In the genomic region with DNA sequence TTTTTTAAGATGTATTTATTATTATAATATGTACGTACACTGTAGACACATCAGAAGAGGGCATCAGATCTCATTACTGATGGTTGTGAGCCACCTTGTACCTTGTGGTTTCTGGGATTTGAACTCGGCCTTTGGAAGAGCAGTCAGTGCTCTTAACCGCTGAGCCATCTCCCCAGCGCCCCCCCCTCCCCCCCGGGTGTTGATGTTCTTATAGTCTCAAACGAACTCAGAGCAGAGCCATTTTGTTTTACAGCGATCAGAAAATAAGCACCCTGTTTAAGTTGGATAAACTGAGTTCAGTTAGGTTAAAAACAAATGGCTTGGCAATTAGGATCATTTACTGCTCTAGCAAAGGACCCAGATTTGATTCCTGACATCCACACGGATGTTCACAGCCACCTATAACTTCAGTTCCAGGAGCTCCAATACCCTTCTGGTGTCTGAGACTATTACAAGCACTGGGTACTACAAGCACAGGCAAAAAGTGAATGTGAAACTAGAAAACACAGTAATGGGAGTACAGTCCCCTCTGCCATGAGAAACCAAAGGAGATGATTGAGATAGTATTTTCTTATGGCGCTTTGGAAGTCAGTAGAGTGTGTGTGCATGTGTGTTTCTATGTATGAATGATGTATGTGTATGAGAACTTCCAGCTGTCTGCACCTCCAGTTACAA, we compare ENCODE assay signal across 8 mouse cellular contexts. TPM values are rescaled to one million over a fixed set of nuclear protein-coding genes. Genes with fewer than 3 reads are reported as not detected.
DNase-seq lines count a peak whose midpoint lies in the region; TF ChIP-seq lines count a peak whose summit lies in the region.

No protein-coding gene starts in this region.

- peaks cover 14% of the 10 kb centered on the region for H3K36me3 ChIP-seq in heart, embryonic 10.5 days
- no peaks in the 10 kb centered on the region for H3K36me3 ChIP-seq in heart, adult 2 months (ENCODE audit: control insufficient read depth, insufficient read depth, low read length)
- H3K36me3 ChIP-seq in ES-Bruce4 (ENCODE audit: control insufficient read depth, insufficient read depth, low read length, poor library complexity, severe bottlenecking), result peaks cover 12% of the 10 kb centered on the region
- peaks cover 21% of the 10 kb centered on the region for H3K36me3 ChIP-seq in hindbrain, embryonic 10.5 days
- peaks cover 9% of the 10 kb centered on the region for H3K36me3 ChIP-seq in macrophage (ENCODE audit: inconsistent target)

- DNase-seq in heart, embryonic 10.5 days (ENCODE audit: low spot score), result peak; percentile 67
- DNase-seq in heart, adult 2 months, result no peak
- no peak for DNase-seq in hindbrain, embryonic 10.5 days (ENCODE audit: low spot score)
- DNase-seq in frontal cortex, postnatal 14 days (ENCODE audit: low spot score in 2 of 2), result no peak
- DNase-seq in spleen, postnatal 36 days (ENCODE audit: low spot score in 2 of 2), result no peak
- DNase-seq in layer of hippocampus, adult 9-11 months, result no peak

- peak overlapping the region; percentile 97; the same call in 1 of the 2 replicates for H3K27ac ChIP-seq in heart, embryonic 10.5 days
- H3K27ac ChIP-seq in heart, adult 2 months, result no peak overlapping the region
- H3K27ac ChIP-seq in ES-Bruce4 (ENCODE audit: insufficient read depth, low read length), result no peak overlapping the region
- H3K27ac ChIP-seq in hindbrain, embryonic 10.5 days, result peak overlapping the region; percentile 95
- no peak overlapping the region for H3K27ac ChIP-seq in macrophage

- 50% methylated on average over 9 of the region's 9 CpGs for WGBS in heart, embryonic 10.5 days
- 59% methylated on average over 9 of the region's 9 CpGs for WGBS in heart, adult 2 months
- 60% methylated on average over 9 of the region's 9 CpGs for WGBS in hindbrain, embryonic 10.5 days
- 65% methylated on average over 9 of the region's 9 CpGs for WGBS in macrophage (ENCODE audit: missing documents)

- no peak for TF ChIP-seq CTCF in heart, adult 2 months (IDR thresholded peaks at IDR 0.05)
- no peak for TF ChIP-seq CTCF in ES-Bruce4 (IDR thresholded peaks at IDR 0.05; ENCODE audit: low read depth, low read length)

- no peaks in the 10 kb centered on the region for H3K9me3 ChIP-seq in heart, embryonic 10.5 days
- H3K9me3 ChIP-seq in ES-Bruce4 (replicated peaks; ENCODE audit: control insufficient read depth, insufficient read depth, low read length, poor library complexity, severe bottlenecking), result no peaks in the 10 kb centered on the region
- H3K9me3 ChIP-seq in hindbrain, embryonic 10.5 days, result no peaks in the 10 kb centered on the region

- H3K27me3 ChIP-seq in heart, embryonic 10.5 days (ENCODE audit: insufficient read depth, poor library complexity, severe bottlenecking), result no peaks in the 10 kb centered on the region
- no peaks in the 10 kb centered on the region for H3K27me3 ChIP-seq in heart, adult 2 months (ENCODE audit: control insufficient read depth, insufficient read depth, low read length)
- H3K27me3 ChIP-seq in ES-Bruce4 (ENCODE audit: control insufficient read depth, insufficient read depth, low read length, poor library complexity, severe bottlenecking), result no peaks in the 10 kb centered on the region
- no peaks in the 10 kb centered on the region for H3K27me3 ChIP-seq in hindbrain, embryonic 10.5 days (ENCODE audit: insufficient read depth, poor library complexity, severe bottlenecking)

- H3K4me3 ChIP-seq in heart, embryonic 10.5 days, result peak overlapping the region; percentile 80
- H3K4me3 ChIP-seq in heart, adult 2 months, result no peak overlapping the region
- H3K4me3 ChIP-seq in ES-Bruce4 (ENCODE audit: low read depth, low read length) (peak overlapping the region; percentile 71), macrophage (ENCODE audit: inconsistent target) (peak overlapping the region; percentile 72; the same call in 1 of the 2 replicates)
- H3K4me3 ChIP-seq in hindbrain, embryonic 10.5 days, result peak overlapping the region; percentile 79

- no peak overlapping the region for H3K9ac ChIP-seq in heart, adult 2 months (ENCODE audit: low read depth, low read length)
- peak overlapping the region; percentile 89 for H3K9ac ChIP-seq in ES-Bruce4 (ENCODE audit: low read depth, poor library complexity, severe bottlenecking)

- H3K4me1 ChIP-seq in heart, embryonic 10.5 days, result peaks cover 14% of the 10 kb centered on the region
- H3K4me1 ChIP-seq in heart, adult 2 months (ENCODE audit: control insufficient read depth, insufficient read depth, low read length), result peaks cover 10% of the 10 kb centered on the region
- peaks cover 8% of the 10 kb centered on the region for H3K4me1 ChIP-seq in ES-Bruce4 (ENCODE audit: control insufficient read depth, insufficient read depth, low read length)
- H3K4me1 ChIP-seq in hindbrain, embryonic 10.5 days (replicated peaks), result peaks cover 24% of the 10 kb centered on the region

- no peak for TF ChIP-seq POLR2A in heart, adult 2 months (IDR thresholded peaks at IDR 0.05; ENCODE audit: insufficient read depth, low read depth, low read length)
- TF ChIP-seq POLR2A in ES-Bruce4 (IDR thresholded peaks at IDR 0.05; ENCODE audit: insufficient read depth, low read length), result no peak

- no peak for TF ChIP-seq EP300 in heart, adult 2 months (IDR thresholded peaks at IDR 0.05; ENCODE audit: insufficient read depth, low read depth, low read length)
- TF ChIP-seq EP300 in ES-Bruce4 (IDR thresholded peaks at IDR 0.05; ENCODE audit: insufficient read depth, low read depth, low read length), result no peak

- no peaks in the 10 kb centered on the region for H3K79me2 ChIP-seq in heart, adult 2 months (replicated peaks; ENCODE audit: control insufficient read depth, insufficient read depth, low read length)
- peaks cover 23% of the 10 kb centered on the region for H3K79me2 ChIP-seq in macrophage (ENCODE audit: inconsistent target)

- intact Hi-C loops in heart, adult 2 months (cut with DNase I), result loop anchor here (5.0 to 10.0 kb wide), 2 partner anchors 280 to 522 kb away; partner anchors contain the start of genes Insig1 and Rbm33

RNA-seq across cellular contexts. Expression of gene Paxip1, which starts 1.2 kb away (rescaled TPM):
- 36.5 and 38.0 TPM in 2 replicates for polyA plus RNA-seq in heart, embryonic 10.5 days (2016; fragmentation: Nextera tagmentation; extraction: Ambion mirVana)
- 10 to 100 TPM; 14.6 to 18.8 TPM for total RNA-seq in heart, adult 2 months (2021)
- 11.5 and 12.2 TPM in 2 replicates for polyA plus RNA-seq in heart, adult 2 months (2012; rRNA removed)
- polyA plus RNA-seq in ES-Bruce4 (2011; ENCODE audit: insufficient read depth, insufficient read length, low read depth, missing spikeins), result 59.3 and 62.3 TPM in 2 replicates
- polyA plus RNA-seq in hindbrain, embryonic 10.5 days (2016; fragmentation: Nextera tagmentation; extraction: Ambion mirVana), result 48.7 and 55.6 TPM in 2 replicates
- total RNA-seq in macrophage (2018; cell fraction: chromatin; rRNA removed), result 10 to 100 TPM; 30.3 to 95.8 (median 56.7) TPM
- 10 to 100 TPM in 3 of 26 experiments, 1 to 10 TPM in 23; 4.1 to 10.1 (median 7.5) TPM for total RNA-seq in macrophage (2018; cell fraction: cytosol; rRNA removed)
- total RNA-seq in macrophage (2018; cell fraction: nucleus; rRNA removed), result 10 to 100 TPM in 25 of 26 experiments, 1 to 10 TPM in 1; 8.6 to 67.5 (median 27.0) TPM
- 7.1 to 12.2 TPM (median 7.3 TPM) in 3 replicates for polyA plus RNA-seq in macrophage (2018)

RNA-seq across cellular contexts. Expression of gene Htr5a, which starts 49.3 kb away (rescaled TPM):
- polyA plus RNA-seq in heart, embryonic 10.5 days (2016; fragmentation: Nextera tagmentation; extraction: Ambion mirVana), result not detected in 2 replicates
- not detected for total RNA-seq in heart, adult 2 months (2021)
- polyA plus RNA-seq in heart, adult 2 months (2012; rRNA removed), result not detected in 2 replicates
- not detected in 2 replicates for polyA plus RNA-seq in ES-Bruce4 (2011; ENCODE audit: insufficient read depth, insufficient read length, low read depth, missing spikeins)
- 0.07 TPM in 1 of 2 replicates, not detected in the other for polyA plus RNA-seq in hindbrain, embryonic 10.5 days (2016; fragmentation: Nextera tagmentation; extraction: Ambion mirVana)
- not detected for total RNA-seq in macrophage (2018; cell fraction: chromatin; rRNA removed)
- not detected for total RNA-seq in macrophage (2018; cell fraction: cytosol; rRNA removed)
- not detected for total RNA-seq in macrophage (2018; cell fraction: nucleus; rRNA removed)
- polyA plus RNA-seq in macrophage (2018), result not detected in 3 replicates

Comparison
In these comparisons a context has a peak if more than half of its experiments do, and no peak if none do; other contexts are left out.
1. H3K27ac ChIP-seq: peak in heart, embryonic 10.5 days (single experiment) and hindbrain, embryonic 10.5 days (single experiment); none in heart, adult 2 months (single experiment), ES-Bruce4 (single experiment) and macrophage (single experiment).